In the genomic region with DNA sequence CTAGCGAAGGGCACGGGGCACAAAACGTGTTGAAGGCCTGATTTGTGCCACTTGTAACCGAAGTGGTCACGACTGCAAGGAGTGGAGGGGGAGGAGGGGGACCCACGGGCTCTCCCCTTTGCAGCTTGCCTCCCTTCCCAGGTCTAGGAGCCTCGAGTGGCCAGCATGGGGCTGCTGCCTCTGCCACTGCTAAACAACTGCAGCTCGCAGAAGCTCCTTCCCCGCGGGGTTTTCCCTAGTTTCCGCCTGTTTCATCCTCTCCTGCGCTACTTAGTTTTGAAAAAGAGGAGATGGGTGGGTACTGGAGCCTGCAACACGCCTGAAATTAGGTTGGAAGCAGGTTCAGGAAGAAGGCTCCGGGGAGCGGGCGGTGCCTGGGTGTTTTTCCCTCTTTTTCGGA, we compare ENCODE assay signal across 9 mouse cellular contexts.
DNase-seq lines count a peak whose midpoint lies in the region; ATAC-seq and TF ChIP-seq lines count a peak whose summit lies in the region.
"Had no signal": no experiment of that assay in that cellular context is flagged by ENCODE, and none has a peak within 500 bp of the region (broad histone marks: within the 10 kb centered on the region; RNA-seq: fewer than 3 reads in every experiment).

No protein-coding gene starts in this region.

- H3K27ac ChIP-seq in cerebellum, adult 2 months (ENCODE audit: insufficient read depth, low read length) = no peak overlapping the region
- H3K27ac ChIP-seq in liver, embryonic 13.5 days = no peak overlapping the region
- H3K27ac ChIP-seq in liver, embryonic 12.5 days = no peak overlapping the region
- H3K27ac ChIP-seq in hindbrain, postnatal 0 days = no peak overlapping the region
- no peak overlapping the region for H3K27ac ChIP-seq in neural tube, embryonic 15.5 days (replicated peaks)

- 6% methylated on average over 17 of the region's 17 CpGs for WGBS in cerebellum, adult 2 months
- 4% methylated on average over 17 of the region's 17 CpGs for WGBS in liver, embryonic 13.5 days (ENCODE audit: insufficient replicate concordance)
- WGBS in liver, embryonic 12.5 days (ENCODE audit: insufficient replicate concordance) = 3% methylated on average over 17 of the region's 17 CpGs
- 5% methylated on average over 17 of the region's 17 CpGs for WGBS in hindbrain, postnatal 0 days
- WGBS in neural tube, embryonic 15.5 days = 2% methylated on average over 17 of the region's 17 CpGs

- no peak overlapping the region for H3K9ac ChIP-seq in liver, embryonic 13.5 days
- no peak overlapping the region for H3K9ac ChIP-seq in liver, embryonic 12.5 days
- H3K9ac ChIP-seq in hindbrain, postnatal 0 days (replicated peaks; ENCODE audit: low read length) = peak overlapping the region; percentile 59; the same call in 1 of the 2 replicates
- peak overlapping the region; percentile 64; the same call in 1 of the 2 replicates for H3K9ac ChIP-seq in neural tube, embryonic 15.5 days (replicated peaks)

- no peak for ATAC-seq in liver, embryonic 13.5 days (ENCODE audit: low read depth)
- no peak for ATAC-seq in liver, embryonic 12.5 days
- no peak for ATAC-seq in hindbrain, postnatal 0 days
- ATAC-seq in neural tube, embryonic 15.5 days (ENCODE audit: low FRiP score) = no peak

- H3K9me3 ChIP-seq in liver, embryonic 13.5 days (replicated peaks) = no peaks in the 10 kb centered on the region
- H3K9me3 ChIP-seq in liver, embryonic 12.5 days (replicated peaks) = no peaks in the 10 kb centered on the region
- H3K9me3 ChIP-seq in hindbrain, postnatal 0 days (ENCODE audit: low read length) = no peaks in the 10 kb centered on the region
- H3K9me3 ChIP-seq in neural tube, embryonic 15.5 days (replicated peaks) = no peaks in the 10 kb centered on the region

- intact Hi-C loops in left cerebral cortex, postnatal 10 days (cut with DNase I) = loop anchor here (2.0 to 5.0 kb wide), 2 partner anchors 104 to 183 kb away; no protein-coding TSS in a partner anchor

- DNase-seq in cerebellum, adult 2 months = peak in 1 of 2 experiments; percentile 50
- no peak for DNase-seq in cerebellum, adult 11 months
- DNase-seq in liver, embryonic 13.5 days = no peak
- no peak for DNase-seq in hindbrain, postnatal 0 days (ENCODE audit: low spot score)
- no peak for DNase-seq in spleen, postnatal 14 days (ENCODE audit: low spot score in 2 of 2)
- no peak for DNase-seq in left cerebral cortex, postnatal 10 days (ENCODE audit: extremely low spot score in 1 of 2, low spot score in 2 of 2)
- DNase-seq: thymus, postnatal 14 days had no signal

- peak overlapping the region; percentile 96 for H3K4me3 ChIP-seq in cerebellum, adult 2 months (replicated peaks; ENCODE audit: insufficient read depth, low read depth, low read length)
- H3K4me3 ChIP-seq in liver, embryonic 13.5 days (replicated peaks) = no peak overlapping the region
- no peak overlapping the region for H3K4me3 ChIP-seq in liver, embryonic 12.5 days
- peak overlapping the region; percentile 55 for H3K4me3 ChIP-seq in hindbrain, postnatal 0 days (ENCODE audit: low read length)
- H3K4me3 ChIP-seq in neural tube, embryonic 15.5 days (replicated peaks) = peak overlapping the region; percentile 52

- no peak for TF ChIP-seq POLR2A in cerebellum, adult 2 months (IDR thresholded peaks at IDR 0.05; ENCODE audit: borderline replicate concordance, insufficient read depth, low read length)

- no peaks in the 10 kb centered on the region for H3K36me3 ChIP-seq in liver, embryonic 13.5 days
- no peaks in the 10 kb centered on the region for H3K36me3 ChIP-seq in liver, embryonic 12.5 days
- no peaks in the 10 kb centered on the region for H3K36me3 ChIP-seq in hindbrain, postnatal 0 days (ENCODE audit: insufficient read depth, low read length)
- H3K36me3 ChIP-seq in neural tube, embryonic 15.5 days = no peaks in the 10 kb centered on the region

- H3K4me1 ChIP-seq in cerebellum, adult 2 months (ENCODE audit: control insufficient read depth, insufficient read depth, low read length) = no peaks in the 10 kb centered on the region
- H3K4me1 ChIP-seq in liver, embryonic 13.5 days (replicated peaks) = peaks cover 9% of the 10 kb centered on the region; the same call in 1 of the 2 replicates
- H3K4me1 ChIP-seq in liver, embryonic 12.5 days = peaks cover 11% of the 10 kb centered on the region; the same call in 1 of the 2 replicates
- H3K4me1 ChIP-seq in hindbrain, postnatal 0 days (ENCODE audit: insufficient read depth, low read length) = peaks cover 3% of the 10 kb centered on the region
- H3K4me1 ChIP-seq in neural tube, embryonic 15.5 days = peaks cover 60% of the 10 kb centered on the region

- H3K4me2 ChIP-seq in liver, embryonic 13.5 days = 0 out of 2 replicates have a peak overlapping the region, but pooled peaks have one; percentile 50
- no peak overlapping the region for H3K4me2 ChIP-seq in liver, embryonic 12.5 days
- peak overlapping the region; percentile 84 for H3K4me2 ChIP-seq in hindbrain, postnatal 0 days (ENCODE audit: low read depth, low read length)
- peak overlapping the region; percentile 92 for H3K4me2 ChIP-seq in neural tube, embryonic 15.5 days

- H3K27me3 ChIP-seq in cerebellum, adult 2 months (ENCODE audit: control insufficient read depth, insufficient read depth, low read length) = no peaks in the 10 kb centered on the region
- H3K27me3 ChIP-seq in liver, embryonic 13.5 days = peaks cover 78% of the 10 kb centered on the region
- H3K27me3 ChIP-seq in liver, embryonic 12.5 days (replicated peaks) = peaks cover 89% of the 10 kb centered on the region
- peaks cover 46% of the 10 kb centered on the region for H3K27me3 ChIP-seq in hindbrain, postnatal 0 days (ENCODE audit: insufficient read depth, low read length)
- H3K27me3 ChIP-seq in neural tube, embryonic 15.5 days (replicated peaks) = peaks cover 69% of the 10 kb centered on the region

- no peak for TF ChIP-seq CTCF in cerebellum, adult 2 months (IDR thresholded peaks at IDR 0.05; ENCODE audit: borderline replicate concordance, insufficient read depth, low read depth, low read length)
- TF ChIP-seq CTCF in hindbrain, postnatal 0 days (IDR thresholded peaks at IDR 0.05; ENCODE audit: low read depth) = no peak

Comparison
In these comparisons a context has a peak if more than half of its experiments do, and no peak if none do; other contexts are left out.
1. H3K4me3 ChIP-seq: peak in cerebellum, adult 2 months (single experiment), hindbrain, postnatal 0 days (single experiment) and neural tube, embryonic 15.5 days (single experiment); none in liver, embryonic 13.5 days (single experiment) and liver, embryonic 12.5 days (single experiment).
2. H3K9ac ChIP-seq: peak in hindbrain, postnatal 0 days (single experiment) and neural tube, embryonic 15.5 days (single experiment); none in liver, embryonic 13.5 days (single experiment) and liver, embryonic 12.5 days (single experiment).